Mouse (Mus musculus) ES-CJ7 (cell line): ENCODE data around the gene Unk.

Experiments used
- DNase-seq: peaks from one replicate; pipeline ENCODE4 v3.0.0; 2011; ENCODE audit warnings: low read depth, low spot score

Unk gene

DNA sequence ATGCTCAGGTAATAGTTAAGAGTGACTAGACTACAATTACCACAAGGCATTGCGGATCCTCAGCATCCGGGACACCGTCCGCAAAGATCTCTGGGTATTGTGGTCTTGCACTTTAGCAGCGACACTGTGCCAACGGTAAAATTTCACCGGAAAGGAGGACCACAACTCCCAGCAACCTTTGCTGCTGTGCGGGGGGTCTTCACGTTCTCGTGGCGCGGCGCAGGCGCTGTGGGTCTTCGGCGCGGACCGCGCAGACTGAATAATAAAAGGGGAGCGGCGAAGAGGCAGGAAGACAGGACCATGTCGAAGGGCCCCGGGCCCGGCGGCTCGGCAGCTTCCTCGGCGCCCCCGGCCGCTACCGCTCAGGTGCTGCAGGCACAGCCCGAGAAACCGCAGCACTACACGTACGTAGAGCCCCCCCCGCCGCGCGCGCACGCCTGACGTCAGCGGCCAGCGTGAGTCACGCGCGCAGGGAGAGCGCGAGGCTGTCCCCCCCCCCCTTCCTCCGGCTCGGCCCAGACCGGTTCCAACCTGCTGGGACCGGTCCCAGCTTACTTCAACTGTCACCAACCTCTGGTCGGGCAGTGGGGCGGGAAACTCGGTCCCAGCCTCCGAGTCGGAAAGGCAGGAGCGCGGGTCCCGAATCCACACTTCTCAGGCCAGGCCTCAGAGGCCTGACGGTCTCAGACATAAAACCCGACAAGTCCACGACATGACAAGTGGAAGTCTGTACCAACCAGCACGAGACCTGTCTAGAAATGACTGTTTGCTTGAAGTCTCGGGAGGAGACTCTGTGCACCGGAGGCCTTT lies at the start of gene Unk:
Unk (plus strand) TSS at position 235 of the 810 bp plus-strand sequence.
- peak; percentile 100 for DNase-seq

GRCm38 (mm10) chr11:115982472-115982871 lies 47.6 kb upstream of the Unk start:
- no peak for DNase-seq

DNA sequence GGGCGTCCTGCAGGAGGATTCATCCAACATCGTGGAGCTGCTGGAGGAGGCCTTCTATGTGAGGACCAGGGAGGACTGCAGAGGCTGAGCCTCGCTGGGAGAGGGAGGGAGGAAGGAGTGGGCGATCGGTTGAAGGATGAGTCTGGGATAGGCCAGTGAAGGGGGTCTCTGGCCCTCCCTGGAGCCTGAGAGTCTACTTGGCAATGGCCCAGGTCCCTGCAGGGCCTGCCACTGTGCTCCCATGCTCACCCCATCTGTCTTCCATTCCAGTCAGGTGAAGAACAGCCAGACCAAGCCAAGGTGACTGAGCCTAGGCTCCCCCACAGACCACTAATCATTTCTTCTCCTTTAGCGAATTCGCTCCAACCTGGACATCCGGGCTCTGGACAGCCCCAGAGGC lies 46.8 kb upstream of the Unk start:
- no peak for DNase-seq

GRCm38 (mm10) chr11:115989686-115990085 lies 40.4 kb upstream of the Unk start:
- peak; percentile 48 for DNase-seq

DNA sequence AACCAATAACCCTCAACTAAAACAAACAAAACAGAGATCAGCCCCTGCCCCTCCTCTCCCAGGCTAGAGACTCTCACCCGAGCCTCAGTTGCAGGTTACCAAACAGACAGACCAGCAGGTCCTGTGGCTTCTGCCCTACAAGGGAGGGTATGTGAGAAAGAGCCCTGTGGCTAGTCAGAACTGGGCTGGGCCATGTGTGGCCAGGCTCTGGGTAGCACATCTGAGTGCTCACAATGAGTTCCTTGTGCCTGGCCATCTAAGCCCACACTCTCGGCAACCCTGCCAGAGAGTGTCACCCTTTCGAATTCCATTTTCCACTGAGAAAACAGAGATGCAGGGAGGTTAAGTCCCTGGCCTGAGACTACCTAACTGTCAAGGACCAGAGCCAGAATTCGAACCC lies 38.0 kb upstream of the Unk start:
- DNase-seq, result no peak

- no peak for DNase-seq
Measured at GRCm38 (mm10) chr11:115995256-115995655, 34.9 kb upstream of the Unk start.

GRCm38 (mm10) chr11:115997047-115997446 lies 33.1 kb upstream of the Unk start:
- DNase-seq, result peak; percentile 53

GRCm38 (mm10) chr11:115997662-115998061 lies 32.5 kb upstream of the Unk start:
- no peak for DNase-seq

DNA sequence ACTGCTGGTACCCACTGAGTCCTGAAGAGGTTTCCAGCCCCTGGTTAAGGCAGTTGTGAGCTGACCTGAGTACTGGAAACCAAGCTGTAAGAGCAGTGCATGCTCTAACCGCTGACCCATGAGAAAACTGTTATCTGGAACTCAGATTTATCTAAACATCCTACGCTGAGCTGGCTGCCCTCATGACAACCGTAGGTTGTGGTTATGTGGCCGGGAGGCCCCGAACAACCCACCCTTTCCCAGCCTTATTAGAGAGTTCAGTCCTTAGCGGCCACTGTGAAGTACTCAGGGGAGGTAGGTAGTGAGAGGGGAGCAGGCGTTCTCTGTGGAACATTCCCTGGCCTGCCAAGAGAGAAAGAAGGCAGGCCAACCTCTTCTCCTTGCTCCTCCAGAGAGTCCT lies 31.1 kb upstream of the Unk start:
- DNase-seq, result no peak

GRCm38 (mm10) chr11:115999538-116000143 lies 30.5 kb upstream of the Unk start:
- DNase-seq, result peak; percentile 80

GRCm38 (mm10) chr11:116000607-116001006 lies 29.5 kb upstream of the Unk start:
- no peak for DNase-seq

DNA sequence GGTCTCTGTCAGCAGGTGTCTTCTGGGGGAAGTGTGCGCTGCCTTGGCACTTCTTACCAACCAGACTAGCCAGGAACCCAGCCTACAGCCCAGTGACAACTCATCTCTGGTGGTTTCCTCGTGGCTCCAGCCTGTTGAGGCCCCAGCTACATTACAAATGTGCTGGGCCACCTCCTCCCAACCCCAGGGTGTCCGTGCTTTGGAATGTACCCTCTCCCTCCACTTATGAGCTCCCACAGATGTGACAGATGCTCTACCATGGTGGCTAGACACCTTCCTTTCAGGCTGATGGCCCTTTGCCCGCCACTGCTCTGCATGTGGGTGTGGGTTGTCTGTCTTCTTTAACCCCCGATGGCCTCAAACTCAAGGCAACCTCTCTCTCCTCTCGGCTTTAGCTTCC lies 28.4 kb upstream of the Unk start:
- no peak for DNase-seq

- peak; percentile 51 for DNase-seq
Measured at GRCm38 (mm10) chr11:116002894-116003293, 27.2 kb upstream of the Unk start.

DNA sequence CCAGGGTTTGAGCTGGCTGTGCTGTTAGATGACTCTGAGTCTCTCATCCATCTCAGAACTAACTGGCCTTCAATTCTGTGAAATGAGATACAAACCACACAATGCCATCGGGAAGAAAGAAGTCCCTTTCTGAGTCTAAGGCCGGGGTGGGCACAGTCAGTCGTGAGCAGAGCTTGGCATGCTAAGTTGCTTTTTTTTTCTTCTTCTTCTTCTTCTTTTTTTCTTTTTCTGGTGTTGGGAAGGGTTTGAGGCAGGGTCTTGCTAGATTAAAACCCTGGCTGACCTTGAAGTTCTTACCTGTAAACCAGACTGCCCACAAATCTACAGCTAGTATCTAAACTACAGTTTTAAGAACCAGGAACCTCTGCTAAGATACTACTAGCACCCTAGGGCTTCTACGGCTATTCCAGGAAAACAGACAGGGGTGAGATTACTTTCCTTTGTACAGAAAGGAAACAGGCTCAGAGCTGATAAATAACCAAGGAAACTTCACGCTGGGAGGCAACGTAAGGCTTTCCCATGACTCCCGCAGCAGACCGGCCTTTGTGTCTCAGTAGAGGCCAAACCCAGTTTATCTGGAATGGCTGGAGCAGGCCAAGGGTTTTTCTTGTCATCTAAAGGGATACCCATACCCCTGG lies 25.8 kb upstream of the Unk start:
- no peak for DNase-seq

DNA sequence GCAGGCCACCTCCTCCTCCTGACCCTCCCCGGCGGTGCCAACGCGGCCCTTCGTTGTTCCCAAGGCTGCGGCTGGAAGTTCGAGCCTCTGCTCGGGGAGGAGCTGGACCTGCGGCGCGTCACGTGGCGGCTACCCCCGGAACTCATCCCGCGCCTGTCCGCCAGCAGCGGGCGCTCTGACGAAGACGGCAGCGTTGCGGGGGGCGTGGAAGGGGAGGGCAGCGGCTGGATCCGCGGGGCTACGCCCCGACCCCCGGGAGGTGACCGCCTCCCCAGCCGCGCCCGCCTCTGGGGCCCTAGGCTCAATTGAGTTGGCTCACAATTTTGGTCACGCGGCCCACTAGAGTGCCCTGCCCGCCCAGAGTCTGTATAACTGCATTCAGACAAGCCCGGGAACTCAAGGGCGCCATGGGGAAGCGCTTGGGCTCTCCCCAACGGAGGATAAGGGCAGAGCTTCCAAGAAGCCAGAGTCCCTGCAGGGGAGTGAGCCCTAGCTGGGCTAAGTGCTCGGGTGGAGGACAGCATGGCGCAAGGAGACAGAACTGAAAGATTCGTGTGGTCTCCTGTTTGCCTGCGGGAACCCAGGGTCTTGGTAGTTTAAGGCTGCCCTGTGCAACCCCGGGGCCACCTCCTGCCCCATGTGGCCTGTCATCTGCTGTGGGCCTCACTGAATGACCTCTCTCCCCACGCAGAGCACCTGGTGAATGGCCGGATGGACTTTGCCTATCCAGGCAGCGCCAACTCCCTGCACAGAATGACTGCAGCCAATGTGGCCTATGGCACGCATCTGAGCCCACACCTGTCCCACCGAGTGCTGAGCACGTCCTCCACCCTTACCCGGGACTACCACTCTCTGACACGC lies 25.1 kb upstream of the Unk start:
- DNase-seq, result peak; percentile 72

DNA sequence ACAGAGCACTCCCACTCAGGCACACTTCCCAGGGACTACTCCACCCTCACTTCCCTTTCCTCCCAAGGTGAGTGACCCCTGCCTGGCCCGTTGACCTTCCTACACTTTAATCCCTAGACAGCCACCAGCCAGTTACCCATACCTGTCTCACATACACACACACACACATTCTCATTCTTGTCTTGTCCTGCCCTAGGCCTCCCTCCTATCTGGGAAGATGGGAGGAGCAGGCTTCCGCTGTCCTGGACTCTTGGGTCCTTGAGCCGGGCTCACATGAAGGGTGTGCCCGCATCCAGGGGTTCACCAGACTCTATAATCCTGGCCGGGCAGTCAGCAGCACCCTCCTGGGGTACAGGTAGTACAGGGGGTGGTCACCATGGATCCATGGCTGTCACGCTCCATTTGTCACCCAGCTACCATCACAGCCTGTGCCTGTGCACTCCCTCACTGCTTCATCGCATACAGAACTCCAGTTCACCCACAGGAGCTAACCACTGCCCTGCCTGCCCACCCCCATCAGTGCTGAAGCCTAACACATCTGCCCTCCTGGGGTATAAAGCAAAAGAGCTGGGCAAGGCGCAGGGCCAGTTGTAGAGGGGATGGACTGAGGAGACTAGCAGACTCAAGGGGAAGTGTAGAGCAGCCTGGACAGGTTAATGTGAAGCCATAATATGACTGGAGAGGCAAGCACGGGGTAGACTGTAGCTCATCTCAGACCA lies 24.3 kb upstream of the Unk start:
- no peak for DNase-seq

DNA sequence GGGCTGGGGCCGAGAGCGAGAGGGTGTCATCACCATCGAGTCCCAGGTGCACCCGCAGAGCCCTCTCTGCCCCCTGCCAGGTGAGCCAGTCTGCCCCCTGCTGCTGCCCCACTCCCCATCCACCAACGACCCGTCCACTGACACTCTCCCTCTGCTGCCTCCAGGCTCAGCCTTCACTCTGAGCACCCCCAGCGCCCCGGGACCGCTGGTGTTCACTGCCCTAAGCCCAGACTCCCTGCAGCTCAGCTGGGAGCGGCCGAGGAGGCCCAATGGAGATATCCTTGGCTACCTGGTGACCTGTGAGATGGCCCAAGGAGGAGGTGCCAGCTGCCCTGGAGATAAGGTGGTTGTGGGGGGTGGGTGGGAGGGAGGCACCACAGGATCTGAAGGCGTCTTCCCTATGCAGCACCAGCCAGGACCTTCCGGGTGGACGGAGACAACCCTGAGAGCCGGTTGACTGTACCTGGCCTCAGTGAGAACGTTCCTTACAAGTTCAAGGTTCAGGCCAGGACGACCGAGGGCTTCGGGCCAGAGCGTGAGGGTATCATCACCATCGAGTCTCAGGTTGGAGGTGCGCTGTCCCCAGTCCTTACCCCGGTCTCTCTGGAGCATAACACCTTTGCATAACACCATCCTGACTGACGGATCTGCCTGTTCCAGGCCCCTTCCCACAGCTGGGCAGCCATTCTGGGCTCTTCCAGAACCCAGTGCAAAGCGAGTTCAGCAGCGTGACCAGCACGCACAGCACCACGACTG lies 22.8 kb upstream of the Unk start:
- no peak for DNase-seq

GRCm38 (mm10) chr11:116008411-116008810 lies 21.7 kb upstream of the Unk start:
- no peak for DNase-seq

- no peak for DNase-seq
Measured at GRCm38 (mm10) chr11:116008832-116009375, 21.2 kb upstream of the Unk start.

GRCm38 (mm10) chr11:116009661-116010060 lies 20.5 kb upstream of the Unk start:
- no peak for DNase-seq
